Mouse (Mus musculus) central nervous system, embryonic 14 days (tissue): ENCODE measurements around the gene Hist1h2ao. TPM values are rescaled to one million over a fixed set of nuclear protein-coding genes. Genes with fewer than 3 reads are reported as not detected.

Experiments
- polyA plus RNA-seq: library from polyadenylated mRNA; depleted of rRNA; stranded (reverse); fragments of >200 nt; gene quantifications from 2 replicates; pipeline ENCODE4 v1.2.3, GENCODE M21; 2012; rRNA removed

Hist1h2ao gene
- 0.21 TPM in 1 of 2 replicates, not detected in the other for polyA plus RNA-seq

DNA sequence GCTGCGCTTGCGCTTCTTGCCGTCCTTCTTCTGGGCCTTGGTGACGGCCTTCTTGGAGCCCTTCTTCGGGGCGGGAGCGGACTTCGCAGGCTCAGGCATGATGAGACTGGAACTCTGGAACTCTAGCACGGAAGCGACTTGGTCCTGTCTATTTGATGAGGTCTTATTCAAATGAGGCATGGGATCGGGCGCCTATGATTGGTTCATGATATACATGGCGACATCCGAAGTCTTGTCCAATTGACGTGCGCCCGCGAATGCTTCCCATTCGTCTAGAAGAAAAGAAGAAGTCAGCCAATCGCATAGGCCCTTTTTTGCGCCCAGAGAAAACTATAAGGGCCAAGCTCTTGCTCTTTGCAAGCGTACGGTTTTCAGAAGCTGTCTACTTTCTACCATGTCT lies at the start of gene Hist1h2ao, which contains the start of gene Hist1h2bq:
Gene Hist1h2ao, plus strand, starts transcription at position 393 of the 400 bp plus-strand sequence.
Gene Hist1h2bq, minus strand, starts transcription at position 125 of the 400 bp plus-strand sequence.

DNA sequence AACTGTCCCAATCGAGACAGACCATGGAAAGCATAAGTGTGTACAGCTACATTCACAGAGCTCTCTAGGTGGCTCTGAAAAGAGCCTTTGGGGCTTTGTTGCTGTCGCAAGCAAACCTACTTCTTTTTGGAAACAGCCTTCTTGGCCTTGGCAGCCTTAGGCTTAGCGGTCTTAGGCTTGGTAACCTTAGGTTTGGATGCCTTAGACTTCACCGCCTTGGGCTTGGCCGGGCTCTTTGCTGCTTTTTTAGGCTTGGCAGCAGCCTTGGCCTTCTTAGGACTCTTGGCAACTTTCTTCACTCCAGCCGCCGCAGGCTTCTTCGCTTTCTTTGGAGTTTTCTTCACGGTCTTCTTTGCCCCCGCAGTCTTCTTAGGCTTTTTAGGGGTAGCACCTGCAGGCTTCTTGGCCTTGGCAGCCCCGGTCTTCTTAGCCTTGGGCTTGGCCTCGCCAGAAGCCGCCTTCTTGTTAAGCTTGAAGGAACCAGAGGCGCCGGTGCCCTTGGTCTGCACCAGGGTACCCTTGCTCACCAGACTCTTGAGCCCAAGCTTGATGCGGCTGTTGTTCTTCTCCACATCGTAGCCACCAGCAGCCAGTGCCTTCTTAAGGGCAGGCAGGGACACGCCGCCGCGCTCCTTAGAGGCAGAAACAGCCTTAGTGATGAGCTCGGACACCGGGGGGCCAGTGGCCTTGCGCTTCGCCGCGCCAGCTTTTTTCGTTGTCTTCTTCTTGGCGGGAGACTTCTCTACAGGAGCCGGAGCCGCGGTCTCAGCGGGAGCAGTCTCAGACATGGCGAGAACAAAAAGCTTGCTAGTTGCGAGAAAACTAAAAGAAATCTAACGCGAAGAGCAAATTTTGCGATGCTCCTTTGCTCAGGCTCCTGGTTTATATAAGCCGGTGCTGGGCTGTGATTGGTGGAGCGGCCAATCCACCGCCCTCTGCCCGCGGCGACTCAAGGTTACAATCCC lies 30.2 kb upstream of the Hist1h2ao start, which contains the start of gene Hist1h1b:
Gene Hist1h1b, minus strand, starts transcription at position 859 of the 965 bp plus-strand sequence.

DNA sequence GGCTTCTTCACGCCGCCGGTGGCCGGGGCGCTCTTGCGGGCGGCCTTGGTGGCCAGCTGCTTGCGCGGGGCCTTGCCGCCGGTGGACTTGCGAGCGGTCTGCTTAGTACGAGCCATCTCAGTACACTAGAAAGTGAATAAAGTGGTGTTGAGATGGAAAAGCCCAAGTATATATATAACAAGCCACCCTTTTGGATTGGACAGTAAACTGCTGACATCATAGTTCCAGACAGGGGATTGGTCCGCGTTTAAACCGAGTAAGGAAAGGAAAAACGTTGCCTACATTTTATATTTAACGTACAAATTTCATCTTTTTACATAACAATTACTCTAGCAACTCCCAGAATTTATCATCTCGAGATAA lies 27.0 kb upstream of the Hist1h2ao start, which contains the start of gene Hist1h3i:
Gene Hist1h3i, minus strand, starts transcription at position 116 of the 363 bp plus-strand sequence.

DNA sequence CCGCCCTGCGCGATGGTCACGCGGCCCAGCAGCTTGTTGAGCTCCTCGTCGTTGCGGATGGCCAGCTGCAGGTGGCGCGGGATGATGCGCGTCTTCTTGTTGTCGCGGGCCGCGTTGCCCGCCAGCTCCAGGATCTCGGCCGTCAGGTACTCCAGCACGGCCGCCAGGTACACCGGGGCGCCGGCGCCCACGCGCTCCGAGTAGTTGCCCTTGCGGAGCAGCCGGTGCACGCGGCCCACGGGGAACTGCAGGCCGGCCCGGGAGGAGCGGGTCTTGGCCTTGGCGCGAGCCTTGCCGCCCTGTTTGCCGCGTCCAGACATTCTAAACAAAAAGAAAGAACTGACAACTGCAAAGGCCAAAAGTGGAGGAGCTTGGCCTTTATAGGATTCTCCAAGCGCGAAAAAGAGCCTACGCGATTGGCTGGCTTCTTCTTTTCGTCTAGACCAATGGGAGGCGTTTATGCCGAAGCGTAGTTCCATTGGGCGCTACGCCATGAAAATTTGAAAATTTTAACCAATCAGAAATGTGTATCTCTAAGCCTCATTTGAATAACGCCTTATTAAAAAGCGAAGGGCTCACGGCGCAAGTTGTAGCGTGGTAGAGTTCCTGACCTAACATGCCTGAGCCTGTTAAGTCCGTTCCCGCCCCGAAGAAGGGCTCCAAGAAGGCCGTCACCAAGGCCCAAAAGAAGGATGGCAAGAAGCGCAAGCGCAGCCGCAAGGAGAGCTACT lies 23.2 kb upstream of the Hist1h2ao start, which contains the start of the genes Hist1h2an and Hist1h2bp:
Gene Hist1h2an, minus strand, starts transcription at position 320 of the 731 bp plus-strand sequence.
Gene Hist1h2bp, plus strand, starts transcription at position 563 of the 731 bp plus-strand sequence.

DNA sequence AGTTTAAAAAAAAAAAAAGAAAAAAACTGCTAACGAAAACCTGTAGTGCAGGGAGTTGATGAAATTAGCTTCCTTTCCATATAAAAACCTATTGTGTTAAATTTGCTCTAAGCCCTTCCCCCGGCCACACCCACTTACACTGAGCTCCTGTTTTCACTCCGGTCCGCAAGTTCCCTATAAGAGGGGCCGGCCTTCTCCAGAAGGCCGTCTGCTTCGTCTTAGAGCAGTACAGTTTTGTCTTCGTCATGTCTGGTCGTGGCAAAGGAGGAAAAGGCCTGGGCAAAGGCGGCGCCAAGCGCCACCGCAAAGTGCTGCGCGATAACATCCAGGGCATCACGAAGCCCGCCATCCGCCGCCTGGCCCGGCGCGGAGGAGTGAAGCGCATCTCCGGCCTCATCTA lies 1.3 kb downstream of the Hist1h2ao start, which contains the start of gene Hist1h4m:
Gene Hist1h4m, plus strand, starts transcription at position 208 of the 400 bp plus-strand sequence.

DNA sequence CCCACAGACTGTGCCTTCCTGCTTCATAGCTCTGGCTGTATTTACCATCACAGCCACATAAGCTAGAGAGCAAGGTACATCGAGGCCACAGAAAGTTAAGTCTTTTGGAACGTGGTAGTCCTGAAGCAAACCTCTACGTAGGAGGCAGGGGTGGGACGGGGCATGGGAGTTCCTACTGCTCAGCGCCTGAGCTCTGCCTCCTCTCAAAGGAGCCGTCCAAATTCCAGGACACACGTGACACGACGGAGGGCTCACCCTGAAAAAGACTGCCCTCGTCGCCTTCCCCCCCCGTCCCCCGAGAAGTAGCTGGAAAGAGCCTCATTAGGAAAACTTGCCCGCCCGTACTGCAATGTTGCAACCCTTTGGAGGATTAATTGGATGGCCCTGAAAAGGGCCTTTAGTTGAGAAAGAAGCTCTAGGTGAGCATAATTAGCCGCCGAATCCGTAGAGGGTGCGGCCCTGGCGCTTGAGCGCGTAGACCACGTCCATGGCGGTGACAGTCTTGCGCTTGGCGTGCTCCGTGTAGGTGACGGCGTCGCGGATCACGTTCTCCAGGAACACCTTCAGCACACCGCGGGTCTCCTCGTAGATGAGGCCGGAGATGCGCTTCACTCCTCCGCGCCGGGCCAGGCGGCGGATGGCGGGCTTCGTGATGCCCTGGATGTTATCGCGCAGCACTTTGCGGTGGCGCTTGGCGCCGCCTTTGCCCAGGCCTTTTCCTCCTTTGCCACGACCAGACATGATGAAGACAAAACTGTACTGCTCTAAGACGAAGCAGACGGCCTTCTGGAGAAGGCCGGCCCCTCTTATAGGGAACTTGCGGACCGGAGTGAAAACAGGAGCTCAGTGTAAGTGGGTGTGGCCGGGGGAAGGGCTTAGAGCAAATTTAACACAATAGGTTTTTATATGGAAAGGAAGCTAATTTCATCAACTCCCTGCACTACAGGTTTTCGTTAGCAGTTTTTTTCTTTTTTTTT lies 21.4 kb downstream of the Hist1h2ao start, which contains the start of gene Hist1h4n:
Gene Hist1h4n, minus strand, starts transcription at position 779 of the 977 bp plus-strand sequence.

DNA sequence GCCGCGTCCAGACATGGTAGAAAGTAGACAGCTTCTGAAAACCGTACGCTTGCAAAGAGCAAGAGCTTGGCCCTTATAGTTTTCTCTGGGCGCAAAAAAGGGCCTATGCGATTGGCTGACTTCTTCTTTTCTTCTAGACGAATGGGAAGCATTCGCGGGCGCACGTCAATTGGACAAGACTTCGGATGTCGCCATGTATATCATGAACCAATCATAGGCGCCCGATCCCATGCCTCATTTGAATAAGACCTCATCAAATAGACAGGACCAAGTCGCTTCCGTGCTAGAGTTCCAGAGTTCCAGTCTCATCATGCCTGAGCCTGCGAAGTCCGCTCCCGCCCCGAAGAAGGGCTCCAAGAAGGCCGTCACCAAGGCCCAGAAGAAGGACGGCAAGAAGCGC lies 23.2 kb downstream of the Hist1h2ao start, which contains the start of the genes Hist1h2ap and Hist1h2br:
Gene Hist1h2ap, minus strand, starts transcription at position 47 of the 400 bp plus-strand sequence.
Gene Hist1h2br, plus strand, starts transcription at position 283 of the 400 bp plus-strand sequence.

Other genes starting within 250 kb of the Hist1h2ao start
- gene Olfr1364, start 228.7 kb upstream of the Hist1h2ao start, polyA plus RNA-seq = not detected in 2 replicates
- gene Olfr1362, start 196.4 kb upstream of the Hist1h2ao start, polyA plus RNA-seq = not detected in 2 replicates
- not detected in 2 replicates for gene Olfr11, start 167.9 kb upstream of the Hist1h2ao start, polyA plus RNA-seq
- not detected in 2 replicates for gene Olfr1361, start 147.1 kb upstream of the Hist1h2ao start, polyA plus RNA-seq
- not detected in 2 replicates for gene Olfr1360, start 133.1 kb upstream of the Hist1h2ao start, polyA plus RNA-seq
- not detected in 2 replicates for gene Olfr1359, start 112.4 kb upstream of the Hist1h2ao start, polyA plus RNA-seq
- gene Hist1h2bl, start 94.3 kb upstream of the Hist1h2ao start, polyA plus RNA-seq = 6.6 and 13.7 TPM in 2 replicates
- 11.5 and 14.4 TPM in 2 replicates for gene Hist1h2ai, start 94.0 kb upstream of the Hist1h2ao start, polyA plus RNA-seq
- gene Hist1h3h, start 92.8 kb upstream of the Hist1h2ao start, polyA plus RNA-seq = 23.9 and 36.2 TPM in 2 replicates
- 6.2 and 11.0 TPM in 2 replicates for gene Hist1h2bm, start 88.4 kb upstream of the Hist1h2ao start, polyA plus RNA-seq
- 11.4 and 17.3 TPM in 2 replicates for gene Hist1h4j, start 75.4 kb upstream of the Hist1h2ao start, polyA plus RNA-seq
- 23.8 and 36.9 TPM in 2 replicates for gene Hist1h4k, start 60.0 kb upstream of the Hist1h2ao start, polyA plus RNA-seq
- 18.5 and 25.0 TPM in 2 replicates for gene Hist1h2ak, start 56.6 kb upstream of the Hist1h2ao start, polyA plus RNA-seq
- 5.4 and 11.4 TPM in 2 replicates for gene Hist1h2bn, start 56.3 kb upstream of the Hist1h2ao start, polyA plus RNA-seq
- 3.8 and 6.4 TPM in 2 replicates for gene Hist1h1b, start 29.8 kb upstream of the Hist1h2ao start, polyA plus RNA-seq
- gene Hist1h3i, start 27.1 kb upstream of the Hist1h2ao start, polyA plus RNA-seq = 22.6 and 39.5 TPM in 2 replicates
- 4.9 and 9.4 TPM in 2 replicates for gene Hist1h2an, start 23.2 kb upstream of the Hist1h2ao start, polyA plus RNA-seq
- 1.1 and 1.5 TPM in 2 replicates for gene Hist1h2bp, start 23.0 kb upstream of the Hist1h2ao start, polyA plus RNA-seq
- gene Hist1h2bq, start 268 bp upstream of the Hist1h2ao start, polyA plus RNA-seq = 8.2 and 8.5 TPM in 2 replicates
- 0.50 TPM in 1 of 2 replicates, not detected in the other for gene Hist1h4m, start 1.3 kb downstream of the Hist1h2ao start, polyA plus RNA-seq
- gene Hist1h4n, start 21.7 kb downstream of the Hist1h2ao start, polyA plus RNA-seq = 20.1 and 31.8 TPM in 2 replicates
- gene Hist1h2ap, start 23.0 kb downstream of the Hist1h2ao start, polyA plus RNA-seq = 31.6 and 43.2 TPM in 2 replicates
- 3.8 and 12.2 TPM in 2 replicates for gene Hist1h2br, start 23.3 kb downstream of the Hist1h2ao start, polyA plus RNA-seq
- gene Zfp184, start 134.6 kb downstream of the Hist1h2ao start, polyA plus RNA-seq = 13.1 and 15.7 TPM in 2 replicates
- not detected in 2 replicates for gene Pom121l2, start 170.7 kb downstream of the Hist1h2ao start, polyA plus RNA-seq
- gene Prss16, start 199.3 kb downstream of the Hist1h2ao start, polyA plus RNA-seq = 0.09 and 0.18 TPM in 2 replicates
- 2.9 and 4.5 TPM in 2 replicates for gene Hist1h2ah, start 225.1 kb downstream of the Hist1h2ao start, polyA plus RNA-seq
- 11.7 and 20.3 TPM in 2 replicates for gene Hist1h2bk, start 225.4 kb downstream of the Hist1h2ao start, polyA plus RNA-seq
- gene Hist1h4i, start 230.9 kb downstream of the Hist1h2ao start, polyA plus RNA-seq = 26.1 and 35.7 TPM in 2 replicates
- 32.8 and 39.2 TPM in 2 replicates for gene Hist1h2ag, start 232.5 kb downstream of the Hist1h2ao start, polyA plus RNA-seq
- 11.0 and 15.5 TPM in 2 replicates for gene Hist1h2bj, start 232.7 kb downstream of the Hist1h2ao start, polyA plus RNA-seq